Mouse (Mus musculus): ENCODE data around the gene Itch. TPM values are rescaled to one million over a fixed set of nuclear protein-coding genes. Genes with fewer than 3 reads are reported as not detected.
"Not testable (repeated sequence)": the region's sequence is repeated elsewhere in the genome, so short reads cannot be mapped to it uniquely, and the experiment has no call there.

Itch gene
- total RNA-seq, 1 experiment from 2014 or later: 145 TPM

- no peak for ATAC-seq (ENCODE audit: extremely low read depth, insufficient number of reproducible peaks, low FRiP score, poor library complexity, severe bottlenecking)
These were observed 2.2 kb downstream of the Itch start for GRCm38 (mm10) chr2:155135534-155135933.

- no peak for ATAC-seq (ENCODE audit: extremely low read depth, insufficient number of reproducible peaks, low FRiP score, poor library complexity, severe bottlenecking)
These were observed 7.7 kb downstream of the Itch start for GRCm38 (mm10) chr2:155140986-155141385.

- no peak for ATAC-seq (ENCODE audit: extremely low read depth, insufficient number of reproducible peaks, low FRiP score, poor library complexity, severe bottlenecking)
These were observed 8.8 kb downstream of the Itch start for GRCm38 (mm10) chr2:155142025-155142555.

GRCm38 (mm10) chr2:155149296-155149695 lies 16.0 kb downstream of the Itch start:
- ATAC-seq (ENCODE audit: extremely low read depth, insufficient number of reproducible peaks, low FRiP score, poor library complexity, severe bottlenecking): not testable (repeated sequence)

DNA sequence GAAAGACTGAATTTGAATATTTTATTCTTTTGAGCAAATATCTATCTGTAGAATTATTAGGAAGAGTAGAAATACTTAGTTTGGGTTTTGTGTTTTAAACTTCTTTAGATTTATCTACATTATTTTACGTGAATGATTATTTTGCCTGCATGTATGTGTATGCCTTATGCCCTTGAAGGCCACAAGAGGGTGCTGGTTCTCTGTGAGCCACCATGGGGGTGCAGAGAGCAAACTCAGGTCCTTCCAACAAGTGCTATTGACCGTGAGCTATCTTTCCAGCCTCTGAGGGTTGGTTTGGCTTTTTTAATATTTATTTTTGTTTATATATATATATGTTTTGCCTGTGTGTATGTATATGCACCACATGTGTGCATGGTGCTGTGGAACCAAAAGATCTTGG lies 74.1 kb downstream of the Itch start:
- ATAC-seq (ENCODE audit: extremely low read depth, insufficient number of reproducible peaks, low FRiP score, poor library complexity, severe bottlenecking): peak; percentile 48; the same call in 1 of the 2 replicates

DNA sequence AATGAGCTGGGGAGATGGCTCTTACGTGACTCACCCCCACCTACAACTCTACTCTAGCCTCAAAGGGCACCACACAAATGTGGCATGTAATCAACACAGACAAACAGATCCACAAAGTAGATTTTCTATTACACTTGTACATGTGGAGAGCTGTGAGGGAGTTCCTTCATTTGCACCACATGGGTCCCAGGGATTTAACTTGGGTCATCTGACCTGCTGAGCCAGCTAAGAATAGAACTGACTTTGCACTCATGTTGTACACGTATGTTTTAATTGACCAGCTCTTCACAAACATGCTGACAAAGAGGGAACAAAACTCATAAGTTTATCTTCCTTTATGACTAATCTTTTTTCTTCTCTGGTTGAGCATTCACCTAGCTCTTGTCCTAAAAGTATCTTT lies 89.8 kb downstream of the Itch start:
- no peak for ATAC-seq (ENCODE audit: extremely low read depth, insufficient number of reproducible peaks, low FRiP score, poor library complexity, severe bottlenecking)

- ATAC-seq (ENCODE audit: extremely low read depth, insufficient number of reproducible peaks, low FRiP score, poor library complexity, severe bottlenecking): no peak
These were observed 91.4 kb downstream of the Itch start for GRCm38 (mm10) chr2:155224721-155225120.

DNA sequence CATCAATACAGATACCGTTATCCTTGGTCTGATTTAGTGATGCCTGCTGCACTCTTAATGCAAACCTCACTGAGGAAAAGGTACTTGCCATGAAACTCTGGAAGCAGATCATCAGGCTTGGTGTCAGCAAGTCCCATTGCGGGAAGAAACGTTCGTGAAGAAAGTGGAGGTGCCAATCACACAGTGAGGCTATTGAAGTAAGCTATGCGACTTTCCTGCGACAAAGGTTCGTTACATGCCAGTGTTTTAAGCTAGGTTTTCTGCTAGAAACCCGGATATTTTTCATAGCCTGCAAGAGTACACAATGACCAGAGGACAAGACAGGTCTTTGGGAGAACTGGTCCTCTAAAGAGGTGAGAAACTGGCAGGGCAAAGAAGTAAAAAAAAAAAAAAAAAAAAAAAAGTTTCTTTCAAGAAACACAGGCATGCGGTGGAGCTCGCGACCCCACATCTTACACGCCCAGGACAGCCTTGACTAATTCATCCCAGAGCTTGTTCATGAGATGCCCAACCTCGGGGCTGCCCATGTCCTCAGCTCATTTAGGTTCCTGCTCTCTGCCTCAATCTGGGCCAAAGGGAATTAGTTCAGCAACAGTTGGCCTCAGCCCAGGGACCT lies 102.5 kb downstream of the Itch start:
- no peak; the same call in 1 of the 2 replicates for ATAC-seq (ENCODE audit: extremely low read depth, insufficient number of reproducible peaks, low FRiP score, poor library complexity, severe bottlenecking)

GRCm38 (mm10) chr2:155236362-155236992 lies 103.2 kb downstream of the Itch start, which contains the start of gene Dynlrb1:
Gene Dynlrb1 (plus strand): TSS chr2:155236533.
- peak; percentile 96 for ATAC-seq (ENCODE audit: extremely low read depth, insufficient number of reproducible peaks, low FRiP score, poor library complexity, severe bottlenecking)

DNA sequence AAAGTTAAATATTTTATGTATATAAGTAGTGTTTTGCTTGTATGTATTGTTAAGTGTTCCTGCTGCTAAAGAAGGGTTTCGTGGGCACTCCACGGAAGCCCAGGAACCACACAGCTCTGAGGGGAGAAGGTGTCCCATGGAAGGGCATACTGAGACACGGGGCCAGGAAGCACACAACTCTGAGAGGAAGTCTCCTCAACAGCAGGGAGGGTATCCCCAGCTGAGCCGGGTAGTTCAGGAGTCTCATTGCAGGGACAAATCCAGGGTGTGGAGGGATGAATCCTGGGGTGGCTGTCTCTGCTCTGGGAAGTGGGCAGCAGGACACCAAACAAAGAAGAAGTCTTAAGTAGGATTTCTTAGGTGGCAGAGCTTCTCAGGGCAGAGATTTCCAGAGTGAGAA lies 104.0 kb downstream of the Itch start:
- ATAC-seq (ENCODE audit: extremely low read depth, insufficient number of reproducible peaks, low FRiP score, poor library complexity, severe bottlenecking): no peak

DNA sequence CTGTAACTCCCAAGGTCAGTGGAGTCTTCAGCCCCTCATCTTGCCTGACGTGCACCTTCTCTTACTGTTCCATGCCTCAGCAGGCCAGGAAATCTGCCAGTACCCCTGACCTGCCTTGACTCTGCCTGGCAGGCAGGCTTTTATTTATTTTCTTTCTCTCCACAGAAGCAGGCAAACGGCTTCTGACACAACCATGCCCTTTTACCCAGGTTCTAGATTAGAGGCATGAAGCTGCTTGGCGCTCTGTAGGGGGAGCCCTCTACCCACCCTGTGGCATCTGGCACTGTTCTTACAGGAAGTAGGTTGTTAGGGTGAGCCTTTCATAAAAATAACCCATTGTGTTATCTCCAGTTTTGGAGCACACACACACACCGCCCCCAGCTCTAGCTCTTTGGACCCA lies 107.6 kb downstream of the Itch start:
- no peak for ATAC-seq (ENCODE audit: extremely low read depth, insufficient number of reproducible peaks, low FRiP score, poor library complexity, severe bottlenecking)

GRCm38 (mm10) chr2:155242296-155242855 lies 109.1 kb downstream of the Itch start:
- no peak for ATAC-seq (ENCODE audit: extremely low read depth, insufficient number of reproducible peaks, low FRiP score, poor library complexity, severe bottlenecking)

GRCm38 (mm10) chr2:155246231-155246630 lies 112.9 kb downstream of the Itch start:
- no peak for ATAC-seq (ENCODE audit: extremely low read depth, insufficient number of reproducible peaks, low FRiP score, poor library complexity, severe bottlenecking)

GRCm38 (mm10) chr2:155248206-155248605 lies 114.9 kb downstream of the Itch start:
- ATAC-seq (ENCODE audit: extremely low read depth, insufficient number of reproducible peaks, low FRiP score, poor library complexity, severe bottlenecking): no peak

DNA sequence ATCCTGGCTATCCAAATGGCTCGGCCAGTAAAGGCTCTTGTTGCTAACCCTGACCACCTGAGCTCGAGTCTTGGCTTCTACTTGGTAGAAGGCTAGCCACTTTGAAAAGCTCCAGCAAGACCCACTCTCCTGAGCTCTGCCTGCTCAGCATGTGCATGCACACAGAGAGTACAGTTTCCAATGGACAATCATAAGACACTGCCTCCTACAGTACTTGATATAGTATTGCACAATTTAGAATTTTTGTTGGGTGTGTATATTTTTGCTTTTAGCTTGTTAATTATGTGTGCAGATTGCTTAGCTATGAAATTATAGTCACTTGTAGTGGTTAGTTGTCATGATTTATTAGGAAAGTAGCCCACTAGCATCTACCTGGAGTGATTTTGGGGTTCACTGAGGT lies 115.4 kb downstream of the Itch start:
- ATAC-seq (ENCODE audit: extremely low read depth, insufficient number of reproducible peaks, low FRiP score, poor library complexity, severe bottlenecking): no peak

GRCm38 (mm10) chr2:155249588-155249987 lies 116.3 kb downstream of the Itch start:
- ATAC-seq (ENCODE audit: extremely low read depth, insufficient number of reproducible peaks, low FRiP score, poor library complexity, severe bottlenecking): no peak

DNA sequence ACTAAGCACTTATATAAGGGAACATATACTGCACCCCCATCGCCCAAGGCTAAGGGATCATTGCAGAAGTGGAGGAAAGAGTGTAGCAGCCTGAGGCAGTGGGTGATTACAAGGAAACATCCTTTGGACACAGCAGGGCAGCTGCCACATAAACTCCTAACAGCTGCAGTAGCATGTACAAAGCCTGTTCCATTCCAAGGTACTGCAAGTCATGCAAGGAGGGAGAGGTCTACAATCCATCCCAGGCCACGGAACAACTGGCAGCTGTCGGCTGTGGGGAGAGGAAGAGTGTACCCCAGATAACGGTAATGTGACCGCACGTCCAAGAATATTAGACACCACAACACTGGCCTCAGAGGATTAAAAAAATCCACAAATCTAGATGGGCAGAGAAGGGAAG lies 132.2 kb downstream of the Itch start:
- ATAC-seq (ENCODE audit: extremely low read depth, insufficient number of reproducible peaks, low FRiP score, poor library complexity, severe bottlenecking): no peak

DNA sequence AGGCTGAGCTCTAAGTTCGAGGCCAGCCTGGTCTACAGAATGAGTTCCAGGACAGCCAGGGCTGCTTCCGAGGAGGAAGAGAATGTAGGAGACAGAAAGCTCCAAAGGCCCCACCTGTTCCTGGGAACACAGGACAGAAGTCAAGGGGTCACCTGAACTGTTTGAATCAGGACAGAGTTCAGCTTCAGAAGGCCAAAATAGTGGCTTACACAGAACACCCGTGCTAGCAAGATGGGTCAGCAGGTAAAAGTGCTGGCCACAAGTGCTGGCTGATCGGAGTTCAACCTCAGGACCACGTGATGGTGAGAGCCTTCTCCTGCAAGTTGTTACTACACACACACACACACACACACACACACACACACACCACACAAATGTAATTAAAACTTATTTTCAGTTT lies 133.6 kb downstream of the Itch start:
- ATAC-seq (ENCODE audit: extremely low read depth, insufficient number of reproducible peaks, low FRiP score, poor library complexity, severe bottlenecking): no peak

DNA sequence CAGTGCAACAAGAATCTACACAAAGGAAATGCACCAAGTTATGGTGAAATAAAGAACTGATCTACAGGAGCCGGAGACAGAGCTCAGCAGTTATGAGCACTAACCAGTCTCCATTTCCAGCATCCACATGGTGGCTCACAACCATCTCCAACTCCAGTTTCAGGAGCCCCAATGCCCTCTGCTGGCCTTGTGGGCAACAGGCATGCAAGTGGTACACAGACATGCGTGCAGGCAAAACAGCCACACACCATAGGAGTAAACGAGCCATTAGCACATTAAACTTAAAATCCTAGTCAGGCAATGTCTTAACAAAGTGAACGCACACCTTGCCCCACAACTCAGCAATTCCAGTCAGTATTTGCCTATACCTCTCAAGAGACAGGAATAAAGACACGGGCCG lies 138.6 kb downstream of the Itch start:
- ATAC-seq (ENCODE audit: extremely low read depth, insufficient number of reproducible peaks, low FRiP score, poor library complexity, severe bottlenecking): no peak
